Mouse (Mus musculus) CH12.LX (cell line): ENCODE data around the gene Ypel4. TPM values are rescaled to one million over a fixed set of nuclear protein-coding genes. Genes with fewer than 3 reads are reported as not detected.
A peak's percentile ranks its signal among the peaks of the same experiment; 100 is the strongest.

ENCODE experiments used
- DNase-seq: peaks from one replicate; pipeline ENCODE4 v3.0.0-alpha.2; 2013; ENCODE audit errors: extremely low read depth
- H3K27ac ChIP-seq: 2 replicates; pipeline ENCODE4 v1.5.1; 2012; ENCODE audit warnings: low read depth, mild to moderate bottlenecking, control low read depth, moderate library complexity; ENCODE audit not compliant: insufficient read depth
- H3K27me3 ChIP-seq: replicated peaks from 2 replicates; pipeline ENCODE3; 2012; ENCODE audit warnings: inconsistent platforms
- H3K36me3 ChIP-seq, 2 experiments: replicated peaks in 1 of 2; 2 replicates each; pipeline versions ENCODE3 to v1.6.1; 2012; ENCODE audit warnings: inconsistent platforms in 1 of 2, low read length in 1 of 2, mild to moderate bottlenecking in 1 of 2, mixed read lengths in 1 of 2, moderate library complexity in 1 of 2; ENCODE audit not compliant: control insufficient read depth in 1 of 2, insufficient read depth in 1 of 2
- H3K4me1 ChIP-seq, 2 experiments: 2 replicates each; pipeline ENCODE4 v1.6.1; 2012; ENCODE audit warnings: inconsistent platforms in 1 of 2, moderate library complexity in 1 of 2; ENCODE audit not compliant: insufficient read depth in 2 of 2, control insufficient read depth in 1 of 2
- H3K4me2 ChIP-seq: 2 replicates; pipeline ENCODE4 v1.6.1; 2012; ENCODE audit warnings: low read depth, mild to moderate bottlenecking, control low read depth; ENCODE audit not compliant: poor library complexity, insufficient read depth, severe bottlenecking
- H3K4me3 ChIP-seq, 3 experiments: fragments of 150-350 bp in 1 of 3; sonication (generic) in 1 of 3; replicated peaks in 1 of 3; 2 replicates each; pipeline versions ENCODE3 to v1.5.1; 2011 to 2012; ENCODE audit warnings: low read depth in 2 of 3, low read length in 2 of 3, mild to moderate bottlenecking in 2 of 3, moderate library complexity in 2 of 3, control low read depth in 1 of 3, improper control_type of control experiment in 1 of 3, inconsistent platforms in 1 of 3, mixed read lengths in 1 of 3; ENCODE audit not compliant: poor library complexity in 1 of 3
- H3K79me2 ChIP-seq: replicated peaks from 2 replicates; pipeline ENCODE4 v1.6.1; 2012; ENCODE audit warnings: mild to moderate bottlenecking, moderate library complexity; ENCODE audit not compliant: control insufficient read depth, poor library complexity, insufficient read depth, severe bottlenecking; ENCODE audit errors: extremely low read depth
- H3K9ac ChIP-seq: 2 replicates; pipeline ENCODE4 v1.6.1; 2012; ENCODE audit warnings: low read depth, mild to moderate bottlenecking, control low read depth, moderate library complexity; ENCODE audit not compliant: insufficient read depth
- H3K9me3 ChIP-seq: replicated peaks from 2 replicates; pipeline ENCODE3; 2012; ENCODE audit warnings: low read length, inconsistent platforms, mixed read lengths
- BHLHE40 ChIP-seq: IDR thresholded peaks from 2 replicates; pipeline ENCODE4 v1.6.1; 2011; ENCODE audit warnings: mild to moderate bottlenecking, low read depth, low read length, improper control_type of control experiment
- CHD1 ChIP-seq: IDR thresholded peaks from 2 replicates; pipeline ENCODE4 v1.6.1; 2012; ENCODE audit warnings: low read depth, low read length, improper control_type of control experiment, inconsistent platforms
- CHD2 ChIP-seq: IDR thresholded peaks from 2 replicates; pipeline ENCODE4 v1.6.1; 2011; ENCODE audit warnings: low read length, improper control_type of control experiment
- CTCF ChIP-seq, 2 experiments: IDR thresholded peaks in 1 of 2; conservative IDR thresholded peaks in 1 of 2; 2 replicates each; pipeline ENCODE4 v1.5.1; 2011 to 2012; ENCODE audit warnings: low read depth in 2 of 2, low read length in 2 of 2, improper control_type of control experiment in 1 of 2, inconsistent platforms in 1 of 2, mild to moderate bottlenecking in 1 of 2, moderate library complexity in 1 of 2
- E2F4 ChIP-seq: IDR thresholded peaks from 2 replicates; pipeline ENCODE4 v1.6.1; 2011; ENCODE audit warnings: low read depth, low read length, improper control_type of control experiment; ENCODE audit not compliant: insufficient replicate concordance
- ELF1 ChIP-seq: IDR thresholded peaks from 2 replicates; pipeline ENCODE4 v1.6.1; 2014; ENCODE audit warnings: low read depth, mild to moderate bottlenecking, inconsistent platforms, low read length, improper control_type of control experiment
- EP300 ChIP-seq: IDR thresholded peaks from 2 replicates; pipeline ENCODE4 v1.6.1; 2011; ENCODE audit warnings: low read length, improper control_type of control experiment
- ETS1 ChIP-seq: conservative IDR thresholded peaks from 2 replicates; pipeline ENCODE4 v1.6.1; 2012; ENCODE audit warnings: low read depth, mild to moderate bottlenecking, inconsistent platforms, low read length, improper control_type of control experiment, moderate library complexity
- GABPA ChIP-seq: IDR thresholded peaks from 2 replicates; pipeline ENCODE4 v1.6.1; 2012; ENCODE audit warnings: low read depth, low read length, improper control_type of control experiment, inconsistent platforms; ENCODE audit not compliant: insufficient replicate concordance
- HCFC1 ChIP-seq: IDR thresholded peaks from 2 replicates; pipeline ENCODE4 v1.6.1; 2012; ENCODE audit warnings: low read depth, mild to moderate bottlenecking, inconsistent platforms, low read length, improper control_type of control experiment
- IRF4 ChIP-seq: IDR thresholded peaks from 2 replicates; pipeline ENCODE4 v1.6.1; 2014; ENCODE audit warnings: low read depth, mild to moderate bottlenecking, inconsistent platforms, low read length, improper control_type of control experiment
- JUN ChIP-seq: IDR thresholded peaks from 2 replicates; pipeline ENCODE4 v1.6.1; 2011; ENCODE audit warnings: low read depth, mild to moderate bottlenecking, low read length, improper control_type of control experiment, moderate library complexity; ENCODE audit not compliant: insufficient read depth
- JUND ChIP-seq: conservative IDR thresholded peaks from 2 replicates; pipeline ENCODE4 v1.6.1; 2011; ENCODE audit warnings: low read depth, low read length, improper control_type of control experiment
- KAT2A ChIP-seq: IDR thresholded peaks from 2 replicates; pipeline ENCODE4 v1.6.1; 2012; ENCODE audit warnings: low read length, improper control_type of control experiment, inconsistent platforms; ENCODE audit not compliant: insufficient replicate concordance
- MAFK ChIP-seq: IDR thresholded peaks from 2 replicates; pipeline ENCODE4 v1.6.1; 2011; ENCODE audit warnings: low read length, improper control_type of control experiment; ENCODE audit not compliant: insufficient replicate concordance
- MAX ChIP-seq: IDR thresholded peaks from 2 replicates; pipeline ENCODE4 v1.6.1; 2011; ENCODE audit warnings: low read length, improper control_type of control experiment
- MAZ ChIP-seq: IDR thresholded peaks from 2 replicates; pipeline ENCODE4 v1.6.1; 2012; ENCODE audit warnings: low read depth, mild to moderate bottlenecking, inconsistent platforms, low read length, improper control_type of control experiment, moderate library complexity
- MEF2A ChIP-seq: IDR thresholded peaks from 2 replicates; pipeline ENCODE4 v1.6.1; 2014; ENCODE audit warnings: low read depth, mild to moderate bottlenecking, inconsistent platforms, low read length, improper control_type of control experiment, borderline replicate concordance
- MXI1 ChIP-seq: IDR thresholded peaks from 2 replicates; pipeline ENCODE4 v1.6.1; 2011; ENCODE audit warnings: mild to moderate bottlenecking, low read depth, low read length, improper control_type of control experiment
- MYC ChIP-seq: IDR thresholded peaks from 2 replicates; pipeline ENCODE4 v1.6.1; 2011; ENCODE audit warnings: low read depth, mild to moderate bottlenecking, improper control_type of control experiment, low read length
- NELFE ChIP-seq: IDR thresholded peaks from 2 replicates; pipeline ENCODE4 v1.6.1; 2011; ENCODE audit warnings: low read depth, low read length, improper control_type of control experiment
- NRF1 ChIP-seq: IDR thresholded peaks from 2 replicates; pipeline ENCODE4 v1.6.1; 2014; ENCODE audit warnings: low read depth, mild to moderate bottlenecking, inconsistent platforms, low read length, improper control_type of control experiment, moderate library complexity
- PAX5 ChIP-seq: IDR thresholded peaks from 2 replicates; pipeline ENCODE4 v1.6.1; 2012; ENCODE audit warnings: low read length, inconsistent platforms, mixed read lengths
- POLR2A ChIP-seq: IDR thresholded peaks from 2 replicates; pipeline ENCODE4 v1.6.1; 2011; ENCODE audit warnings: low read depth, mild to moderate bottlenecking, improper control_type of control experiment, low read length
- POLR2AphosphoS2 ChIP-seq: IDR thresholded peaks from 2 replicates; pipeline ENCODE4 v1.6.1; 2011; ENCODE audit warnings: low read depth, low read length, improper control_type of control experiment
- RAD21 ChIP-seq: IDR thresholded peaks from 2 replicates; pipeline ENCODE4 v1.6.1; 2011; ENCODE audit warnings: low read depth, mild to moderate bottlenecking, low read length, improper control_type of control experiment, moderate library complexity
- RCOR1 ChIP-seq: conservative IDR thresholded peaks from 2 replicates; pipeline ENCODE4 v1.6.1; 2012; ENCODE audit warnings: low read depth, mild to moderate bottlenecking, inconsistent platforms, low read length, improper control_type of control experiment
- SIN3A ChIP-seq: IDR thresholded peaks from 2 replicates; pipeline ENCODE4 v1.6.1; 2012; ENCODE audit warnings: low read length, improper control_type of control experiment, inconsistent platforms
- SMC3 ChIP-seq: IDR thresholded peaks from 2 replicates; pipeline ENCODE4 v1.6.1; 2011; ENCODE audit warnings: low read depth, low read length, improper control_type of control experiment
- TBP ChIP-seq: conservative IDR thresholded peaks from 2 replicates; pipeline ENCODE4 v1.6.1; 2011; ENCODE audit warnings: low read depth, low read length, improper control_type of control experiment
- TCF12 ChIP-seq: IDR thresholded peaks from 2 replicates; pipeline ENCODE4 v1.6.1; 2014; ENCODE audit warnings: low read depth, mild to moderate bottlenecking, inconsistent platforms, low read length, improper control_type of control experiment
- UBTF ChIP-seq: IDR thresholded peaks from 2 replicates; pipeline ENCODE4 v1.6.1; 2012; ENCODE audit warnings: low read depth, mild to moderate bottlenecking, inconsistent platforms, low read length, improper control_type of control experiment, moderate library complexity
- USF1 ChIP-seq: IDR thresholded peaks from 2 replicates; pipeline ENCODE4 v1.6.1; 2014; ENCODE audit warnings: low read depth, mild to moderate bottlenecking, inconsistent platforms, low read length, improper control_type of control experiment
- USF2 ChIP-seq: conservative IDR thresholded peaks from 2 replicates; pipeline ENCODE4 v1.6.1; 2011; ENCODE audit warnings: low read depth, low read length, improper control_type of control experiment
- ZC3H11A ChIP-seq: IDR thresholded peaks from 2 replicates; pipeline ENCODE4 v1.6.1; 2012; ENCODE audit warnings: low read depth, mild to moderate bottlenecking, inconsistent platforms, low read length, improper control_type of control experiment
- ZKSCAN1 ChIP-seq: IDR thresholded peaks from 2 replicates; pipeline ENCODE4 v1.6.1; 2012; ENCODE audit warnings: low read depth, inconsistent platforms, low read length, improper control_type of control experiment, borderline replicate concordance
- ZMIZ1 ChIP-seq: IDR thresholded peaks from 2 replicates; pipeline ENCODE4 v1.6.1; 2012; ENCODE audit warnings: low read depth, mild to moderate bottlenecking, inconsistent platforms, low read length, improper control_type of control experiment
- ZNF384 ChIP-seq: IDR thresholded peaks from 2 replicates; pipeline ENCODE4 v1.6.1; 2012; ENCODE audit warnings: low read depth, low read length, improper control_type of control experiment, inconsistent platforms
- dilution Hi-C: fragments of 300-500 bp; cut with MboI; formaldehyde crosslinking; loops from 2 replicates; pipeline ENCODE4 v1.14.3; 2020; ENCODE audit warnings: low sequenced_read_pairs; ENCODE audit not compliant: extremely low pct_unique_long_range_greater_than_20kb, extremely low pct_ligation_motif_present
- in situ Hi-C: fragments of 300-500 bp; cut with MboI; formaldehyde crosslinking; loops from 3 replicates; pipeline ENCODE4 v1.14.3; 2019; ENCODE audit warnings: low sequenced_read_pairs, low pct_ligation_motif_present, low pct_unique_long_range_greater_than_20kb, mixed read lengths
- polyA plus RNA-seq: library from polyadenylated mRNA; unstranded; fragments of >175 nt; gene quantifications from 2 replicates; pipeline ENCODE4 v1.2.1, GENCODE M21; 2012; ENCODE audit warnings: low read depth; ENCODE audit not compliant: insufficient read length
- total RNA-seq, 2 experiments: library from RNA; depleted of rRNA; stranded (reverse); fragments of 300-350 nt in 1 of 2; fragments of >200 nt in 1 of 2; gene quantifications; 2 replicates each; pipeline ENCODE4 v1.2.3; 2012 to 2014

Gene Ypel4
- total and polyA plus RNA-seq, 3 experiments, result 0.59 TPM; not detected in 2

DNA sequence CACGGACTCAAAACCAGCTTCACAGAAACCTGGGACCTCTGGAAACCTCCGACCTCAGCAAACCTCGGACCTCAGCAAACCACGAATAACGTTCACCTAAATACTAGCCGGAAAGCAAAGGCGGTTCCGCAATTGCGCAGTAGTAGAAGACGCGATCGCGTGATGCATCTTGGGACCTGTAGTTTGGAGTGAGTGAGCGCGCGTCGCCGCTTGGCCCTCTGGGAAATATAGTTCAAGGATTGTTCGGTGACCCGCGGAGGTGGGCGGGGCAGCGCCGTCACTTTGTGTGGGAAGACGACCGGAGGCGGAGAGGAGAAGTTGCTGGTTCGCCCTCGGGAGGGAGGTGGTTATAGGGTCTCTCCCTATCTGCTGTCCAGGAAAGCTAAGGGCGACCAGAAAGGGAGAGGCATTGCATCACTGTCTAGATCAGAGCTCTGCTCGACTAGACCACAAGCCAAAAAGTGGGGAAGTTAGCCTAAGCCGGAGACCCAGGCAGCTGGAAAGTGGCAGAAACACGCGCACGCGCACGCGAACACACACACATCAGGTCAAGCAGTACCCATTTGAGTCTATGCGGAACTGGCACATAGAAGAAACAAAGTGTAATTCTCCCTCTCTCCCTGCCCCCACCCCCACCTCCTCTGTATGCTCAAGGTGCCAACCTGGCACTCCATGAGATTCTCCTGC, 6.5 kb upstream of the Ypel4 start, which contains the start of gene Clp1:
Clp1 (minus strand) TSS at position 179 of the 687 bp plus-strand sequence.
- Histone ChIP-seq H3K79me2 (peaks cover 30% of the 10 kb centered on the region), H3K4me1 (peaks cover 8 to 33% of the 10 kb centered on the region in 2 experiments), H3K4me2 (peak within 1 kb of the TSS; percentile 95), H3K4me3 (peak within 1 kb of the TSS; percentile 69 to 93 (median 76)), H3K27me3 (no peaks in the 10 kb centered on the region), H3K9ac (peak within 1 kb of the TSS; percentile 98), H3K27ac (peak within 1 kb of the TSS; percentile 97), H3K36me3 (peaks cover 16 to 31% of the 10 kb centered on the region in 2 experiments), H3K9me3 (no peaks in the 10 kb centered on the region)
- in situ Hi-C loops (no loop called here), dilution Hi-C loops (no loop called here)
- peak; percentile 99 for DNase-seq
- TF ChIP-seq MYC, result peak; percentile 73; the same call in 1 of the 2 replicates
- TF ChIP-seq MAFK, result no peak
- TF ChIP-seq CHD1, result 0 out of 2 replicates have a peak, but pooled peaks have one; percentile 35
- TF ChIP-seq PAX5, result no peak
- TF ChIP-seq NRF1, result peak; percentile 84
- TF ChIP-seq ZMIZ1, result peak; percentile 85
- TF ChIP-seq CHD2, result peak; percentile 82
- no peak; the same call in 1 of the 2 replicates for TF ChIP-seq EP300
- no peak for TF ChIP-seq RAD21
- TF ChIP-seq MEF2A, result 0 out of 2 replicates have a peak, but pooled peaks have one; percentile 63
- TF ChIP-seq ELF1, result peak; percentile 99
- 0 out of 2 replicates have a peak, but pooled peaks have one; percentile 10 for TF ChIP-seq USF1
- TF ChIP-seq KAT2A, result peak; percentile 99
- peak; percentile 92 for TF ChIP-seq NELFE
- TF ChIP-seq MAZ, result peak; percentile 64; the same call in 1 of the 2 replicates
- TF ChIP-seq ZKSCAN1, result no peak
- peak; percentile 14; the same call in 1 of the 2 replicates for TF ChIP-seq JUN
- TF ChIP-seq TBP, result peak; percentile 89
- TF ChIP-seq ETS1, result peak; percentile 41; the same call in 1 of the 2 replicates
- no peak for TF ChIP-seq CTCF (conservative IDR thresholded peaks at IDR 0.05 in 1 of 2, IDR thresholded peaks at IDR 0.05 in 1 of 2; ENCODE audit: low read depth in 2 of 2, low read length in 2 of 2)
- TF ChIP-seq POLR2AphosphoS2, result peak; percentile 90
- no peak for TF ChIP-seq USF2
- peak; percentile 84 for TF ChIP-seq TCF12
- TF ChIP-seq E2F4, result peak; percentile 82; the same call in 1 of the 2 replicates
- 0 out of 2 replicates have a peak, but pooled peaks have one; percentile 68 for TF ChIP-seq MAX
- TF ChIP-seq POLR2A, result peak; percentile 98
- peak; percentile 71 for TF ChIP-seq MXI1
- peak; percentile 95 for TF ChIP-seq SIN3A
- TF ChIP-seq SMC3, result no peak
- TF ChIP-seq HCFC1, result peak; percentile 100
- TF ChIP-seq ZC3H11A, result no peak
- peak; percentile 68 for TF ChIP-seq IRF4
- no peak for TF ChIP-seq UBTF
- no peak for TF ChIP-seq RCOR1
- TF ChIP-seq BHLHE40, result peak; percentile 59
- peak; percentile 48 for TF ChIP-seq ZNF384
- no peak for TF ChIP-seq JUND
- peak; percentile 78; the same call in 1 of the 2 replicates for TF ChIP-seq GABPA
